ENCODE assay signal across 10 mouse cellular contexts in the genomic region with DNA sequence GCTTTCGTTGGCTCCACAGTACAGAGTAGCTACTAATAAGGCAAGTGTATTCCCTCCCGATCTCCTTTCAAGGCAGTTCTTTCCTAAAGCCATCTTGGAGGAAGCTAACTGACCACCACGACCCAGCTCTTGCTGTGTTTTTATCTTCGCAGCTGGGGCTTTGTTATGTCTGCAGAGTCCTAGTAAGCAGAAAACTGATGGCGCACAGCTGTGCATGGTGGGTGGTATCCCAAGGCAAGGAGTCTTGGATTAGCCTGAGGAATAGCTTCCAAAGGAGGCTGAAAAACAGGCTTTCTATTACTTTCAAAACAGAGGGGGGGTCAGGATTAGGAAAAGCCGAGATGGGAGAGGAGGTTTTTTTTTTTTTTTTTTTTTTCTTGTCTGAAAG. TPM values are rescaled to one million over a fixed set of nuclear protein-coding genes. Genes with fewer than 3 reads are reported as not detected.
A peak's percentile ranks its signal among the peaks of the same experiment; 100 is the strongest.
DNase-seq lines count a peak whose midpoint lies in the region; ATAC-seq and TF ChIP-seq lines count a peak whose summit lies in the region.
"Had no signal": no experiment of that assay in that cellular context is flagged by ENCODE, and none has a peak within 500 bp of the region (broad histone marks: within the 10 kb centered on the region; RNA-seq: fewer than 3 reads in every experiment).

No protein-coding gene starts in this region.

- peak overlapping the region; percentile 93 for H3K27ac ChIP-seq in lung, embryonic 14.5 days (ENCODE audit: low read depth)
- peak overlapping the region; percentile 95 for H3K27ac ChIP-seq in kidney, embryonic 14.5 days (ENCODE audit: low read depth, low read length)
- H3K27ac ChIP-seq: neural tube, embryonic 12.5 days had no signal

- peak overlapping the region; percentile 50 for H3K4me2 ChIP-seq in lung, embryonic 14.5 days
- H3K4me2 ChIP-seq in kidney, embryonic 14.5 days (replicated peaks; ENCODE audit: low read depth, low read length): peak overlapping the region; percentile 22
- H3K4me2 ChIP-seq: neural tube, embryonic 12.5 days had no signal

- H3K36me3 ChIP-seq in lung, embryonic 14.5 days (ENCODE audit: insufficient read depth): no peaks in the 10 kb centered on the region
- H3K36me3 ChIP-seq in kidney, embryonic 14.5 days (ENCODE audit: control insufficient read depth, insufficient read depth, low read length): peaks cover 3% of the 10 kb centered on the region; the same call in 1 of the 2 replicates
- H3K36me3 ChIP-seq: neural tube, embryonic 12.5 days had no signal

- peak; percentile 97 for DNase-seq in lung, embryonic 14.5 days
- DNase-seq in lung, adult 2 months: no peak
- DNase-seq in forelimb bud, embryonic 11.5 days (ENCODE audit: low read depth, low spot score): peak; percentile 62
- DNase-seq in skeletal muscle tissue, adult 2 months (ENCODE audit: low read depth, low spot score): peak; percentile 58
- DNase-seq in frontal cortex, postnatal 36 days (ENCODE audit: low spot score in 2 of 2): no peak
- no peak for DNase-seq in ovary, postnatal 36 days (ENCODE audit: low spot score)
- no peak for DNase-seq in thymus, postnatal 0 days (ENCODE audit: low spot score)
- DNase-seq: gastrocnemius, postnatal 25 days had no signal

- TF ChIP-seq POLR2A in lung, adult 2 months (IDR thresholded peaks at IDR 0.05; ENCODE audit: borderline replicate concordance, extremely low read depth, low read depth, low read length): no peak

- H3K9ac ChIP-seq in lung, embryonic 14.5 days: no peak overlapping the region
- H3K9ac ChIP-seq in kidney, embryonic 14.5 days (ENCODE audit: low read depth, low read length): no peak overlapping the region
- H3K9ac ChIP-seq: neural tube, embryonic 12.5 days had no signal

- 16% methylated on average over 6 of the region's 6 CpGs for WGBS in lung, embryonic 14.5 days
- 41% methylated on average over 6 of the region's 6 CpGs for WGBS in lung, adult 2 months
- WGBS in kidney, embryonic 14.5 days: 20% methylated on average over 6 of the region's 6 CpGs

- no peak overlapping the region for H3K4me3 ChIP-seq in lung, embryonic 14.5 days (ENCODE audit: low read depth, low read length)
- no peak overlapping the region for H3K4me3 ChIP-seq in lung, adult 2 months (replicated peaks; ENCODE audit: extremely low read depth, low read depth, low read length)
- no peak overlapping the region for H3K4me3 ChIP-seq in kidney, embryonic 14.5 days (ENCODE audit: low read length)
- H3K4me3 ChIP-seq: neural tube, embryonic 12.5 days had no signal

- H3K9me3 ChIP-seq in lung, embryonic 14.5 days (ENCODE audit: low read depth, low read length): no peaks in the 10 kb centered on the region
- H3K9me3 ChIP-seq in kidney, embryonic 14.5 days (ENCODE audit: control insufficient read depth, low read length): no peaks in the 10 kb centered on the region
- H3K9me3 ChIP-seq: neural tube, embryonic 12.5 days had no signal

- TF ChIP-seq CTCF in lung, embryonic 14.5 days (IDR thresholded peaks at IDR 0.05; ENCODE audit: low read depth): no peak
- no peak for TF ChIP-seq CTCF in lung, adult 2 months (IDR thresholded peaks at IDR 0.05; ENCODE audit: insufficient read depth, low read length)

- peaks cover 24% of the 10 kb centered on the region; the same call in 1 of the 2 replicates for H3K4me1 ChIP-seq in lung, embryonic 14.5 days (ENCODE audit: insufficient read depth)
- peaks cover 4% of the 10 kb centered on the region for H3K4me1 ChIP-seq in lung, adult 2 months (ENCODE audit: control insufficient read depth, insufficient read depth, low read length)
- peaks cover 44% of the 10 kb centered on the region for H3K4me1 ChIP-seq in kidney, embryonic 14.5 days (ENCODE audit: control insufficient read depth, insufficient read depth, low read length)
- H3K4me1 ChIP-seq: neural tube, embryonic 12.5 days had no signal

- no peaks in the 10 kb centered on the region for H3K27me3 ChIP-seq in lung, embryonic 14.5 days (ENCODE audit: insufficient read depth, low read length)
- H3K27me3 ChIP-seq in kidney, embryonic 14.5 days (ENCODE audit: control insufficient read depth, insufficient read depth, low read length): no peaks in the 10 kb centered on the region
- H3K27me3 ChIP-seq: neural tube, embryonic 12.5 days had no signal

- ATAC-seq in lung, embryonic 14.5 days (ENCODE audit: insufficient read depth): peak; percentile 98
- peak; percentile 88 for ATAC-seq in kidney, embryonic 14.5 days (ENCODE audit: low FRiP score, low TSS enrichment)

RNA-seq across cellular contexts. Expression of gene Cped1, which starts 17.5 kb away (rescaled TPM):
- polyA plus RNA-seq in lung, embryonic 14.5 days (2014; fragmentation: Nextera tagmentation; extraction: Ambion mirVana): 36.9 and 42.0 TPM in 2 replicates
- 23.2 and 29.4 TPM in 2 replicates for polyA plus RNA-seq in lung, adult 2 months (2012; rRNA removed)
- polyA plus RNA-seq in kidney, embryonic 14.5 days (2014; fragmentation: Nextera tagmentation; extraction: Ambion mirVana): 59.7 and 67.9 TPM in 2 replicates
- 0.72 and 0.95 TPM in 2 replicates for polyA plus RNA-seq in thymus, postnatal 0 days (2015; fragmentation: Nextera tagmentation; extraction: Ambion mirVana)

RNA-seq across cellular contexts. Expression of gene Ing3, which starts 53.8 kb away (rescaled TPM):
- polyA plus RNA-seq in lung, embryonic 14.5 days (2014; fragmentation: Nextera tagmentation; extraction: Ambion mirVana): 52.5 and 56.0 TPM in 2 replicates
- 6.5 and 7.5 TPM in 2 replicates for polyA plus RNA-seq in lung, adult 2 months (2012; rRNA removed)
- polyA plus RNA-seq in kidney, embryonic 14.5 days (2014; fragmentation: Nextera tagmentation; extraction: Ambion mirVana): 57.9 and 63.6 TPM in 2 replicates
- 76.4 and 81.0 TPM in 2 replicates for polyA plus RNA-seq in thymus, postnatal 0 days (2015; fragmentation: Nextera tagmentation; extraction: Ambion mirVana)

Comparison
In these comparisons a context has a peak if more than half of its experiments do, and no peak if none do; other contexts are left out.
1. DNase-seq: peak in lung, embryonic 14.5 days (single experiment), forelimb bud, embryonic 11.5 days (single experiment) and skeletal muscle tissue, adult 2 months (single experiment); none in lung, adult 2 months (single experiment), frontal cortex, postnatal 36 days (0 of 2), ovary, postnatal 36 days (single experiment) and thymus, postnatal 0 days (single experiment).
2. RNA of gene Cped1, which starts 17.5 kb away (polyA plus RNA-seq): 59.7 to 67.9 TPM in kidney, embryonic 14.5 days, 36.9 to 42.0 TPM in lung, embryonic 14.5 days and 23.2 to 29.4 TPM in lung, adult 2 months; 0.72 to 0.95 TPM in thymus, postnatal 0 days; every median in the first group is over 10 times any median in the second.